Comparison of ENCODE assay signal across 23 mouse cellular contexts in the genomic region with DNA sequence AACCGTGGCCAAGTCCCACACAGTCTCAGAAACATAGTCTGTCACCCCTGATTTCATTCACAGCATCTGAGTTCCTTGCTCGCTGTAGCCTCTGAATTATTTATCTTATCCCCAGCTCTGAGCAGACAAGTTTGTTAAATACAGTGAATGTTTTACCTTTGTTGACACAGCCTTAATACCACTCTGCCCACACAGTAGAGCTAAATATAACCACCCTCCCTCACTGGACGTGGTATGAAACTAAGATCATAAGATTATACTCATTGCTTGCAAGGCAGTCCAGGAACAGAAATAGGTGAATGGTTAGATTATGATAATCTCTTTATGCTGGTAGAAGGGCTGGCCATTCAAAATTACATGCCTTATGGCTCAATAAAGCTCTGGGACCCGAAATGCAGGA.
DNase-seq lines count a peak whose midpoint lies in the region; ATAC-seq and TF ChIP-seq lines count a peak whose summit lies in the region.
"Had no signal": no experiment of that assay in that cellular context is flagged by ENCODE, and none has a peak within 500 bp of the region (broad histone marks: within the 10 kb centered on the region; RNA-seq: fewer than 3 reads in every experiment).

No protein-coding gene starts in this region.

- H3K9me3 ChIP-seq in limb, embryonic 15.5 days: no peaks in the 10 kb centered on the region
- no peaks in the 10 kb centered on the region for H3K9me3 ChIP-seq in limb, embryonic 10.5 days (replicated peaks)
- no peaks in the 10 kb centered on the region for H3K9me3 ChIP-seq in stomach, embryonic 14.5 days (ENCODE audit: control insufficient read depth, low read depth, low read length)
- no peaks in the 10 kb centered on the region for H3K9me3 ChIP-seq in stomach, embryonic 15.5 days
- H3K9me3 ChIP-seq in stomach, postnatal 0 days (ENCODE audit: control insufficient read depth, low read length): no peaks in the 10 kb centered on the region
- H3K9me3 ChIP-seq: embryonic facial prominence, embryonic 12.5 days; embryonic facial prominence, embryonic 15.5 days; forebrain, embryonic 10.5 days; forebrain, embryonic 12.5 days had no signal

- no peak for TF ChIP-seq EP300 in stomach, postnatal 0 days (optimal IDR thresholded peaks at IDR 0.05)

- H3K4me2 ChIP-seq in limb, embryonic 15.5 days: no peak overlapping the region
- H3K4me2 ChIP-seq in stomach, embryonic 14.5 days (replicated peaks; ENCODE audit: low read depth, low read length): no peak overlapping the region
- H3K4me2 ChIP-seq in stomach, embryonic 15.5 days: no peak overlapping the region
- no peak overlapping the region for H3K4me2 ChIP-seq in stomach, postnatal 0 days (replicated peaks; ENCODE audit: low read depth)
- H3K4me2 ChIP-seq: embryonic facial prominence, embryonic 12.5 days; embryonic facial prominence, embryonic 15.5 days; forebrain, embryonic 12.5 days had no signal

- no peaks in the 10 kb centered on the region for H3K27me3 ChIP-seq in limb, embryonic 15.5 days
- no peaks in the 10 kb centered on the region for H3K27me3 ChIP-seq in limb, embryonic 10.5 days (ENCODE audit: low read depth, poor library complexity, severe bottlenecking)
- no peaks in the 10 kb centered on the region for H3K27me3 ChIP-seq in stomach, embryonic 14.5 days (ENCODE audit: control insufficient read depth, insufficient read depth, low read length)
- H3K27me3 ChIP-seq in stomach, embryonic 15.5 days (replicated peaks): no peaks in the 10 kb centered on the region
- H3K27me3 ChIP-seq in stomach, postnatal 0 days (ENCODE audit: control insufficient read depth, insufficient read depth, low read length): no peaks in the 10 kb centered on the region
- H3K27me3 ChIP-seq: embryonic facial prominence, embryonic 12.5 days; embryonic facial prominence, embryonic 15.5 days; forebrain, embryonic 12.5 days had no signal

- ATAC-seq in limb, embryonic 15.5 days (ENCODE audit: insufficient number of reproducible peaks, low FRiP score, low TSS enrichment, low read depth): no peak
- peak; percentile 91 for ATAC-seq in stomach, embryonic 14.5 days (ENCODE audit: insufficient number of reproducible peaks, insufficient read depth, low FRiP score, low read depth)
- ATAC-seq in stomach, embryonic 15.5 days (ENCODE audit: insufficient read depth, low FRiP score, low read depth): peak; percentile 92
- ATAC-seq in stomach, postnatal 0 days (ENCODE audit: low FRiP score, low TSS enrichment): peak; percentile 72
- ATAC-seq: forebrain, embryonic 14.5 days; forebrain, embryonic 16.5 days had no signal

- WGBS in limb, embryonic 15.5 days: 68% methylated on average over 4 of the region's 4 CpGs
- WGBS in limb, embryonic 10.5 days: 90% methylated on average over 4 of the region's 4 CpGs
- WGBS in stomach, embryonic 14.5 days: 48% methylated on average over 4 of the region's 4 CpGs
- 36% methylated on average over 4 of the region's 4 CpGs for WGBS in stomach, embryonic 15.5 days
- 27% methylated on average over 4 of the region's 4 CpGs for WGBS in stomach, postnatal 0 days

- no peaks in the 10 kb centered on the region for H3K4me1 ChIP-seq in limb, embryonic 15.5 days
- no peaks in the 10 kb centered on the region for H3K4me1 ChIP-seq in limb, embryonic 10.5 days
- H3K4me1 ChIP-seq in stomach, embryonic 14.5 days (ENCODE audit: control insufficient read depth, insufficient read depth, low read length): no peaks in the 10 kb centered on the region
- H3K4me1 ChIP-seq in stomach, embryonic 15.5 days: no peaks in the 10 kb centered on the region
- no peaks in the 10 kb centered on the region for H3K4me1 ChIP-seq in stomach, postnatal 0 days (replicated peaks; ENCODE audit: control insufficient read depth, insufficient read depth)
- H3K4me1 ChIP-seq: embryonic facial prominence, embryonic 12.5 days; embryonic facial prominence, embryonic 15.5 days; forebrain, embryonic 12.5 days had no signal

- 0 out of 2 replicates have a peak overlapping the region, but pooled peaks have one; percentile 11 for H3K27ac ChIP-seq in limb, embryonic 15.5 days
- H3K27ac ChIP-seq in limb, embryonic 10.5 days: no peak overlapping the region
- no peak overlapping the region for H3K27ac ChIP-seq in stomach, embryonic 14.5 days (ENCODE audit: low read length)
- H3K27ac ChIP-seq in stomach, embryonic 15.5 days: peak overlapping the region; percentile 22; the same call in 1 of the 2 replicates
- H3K27ac ChIP-seq in stomach, postnatal 0 days (replicated peaks): no peak overlapping the region
- H3K27ac ChIP-seq: embryonic facial prominence, embryonic 12.5 days; embryonic facial prominence, embryonic 15.5 days; forebrain, embryonic 10.5 days; forebrain, embryonic 12.5 days had no signal

- no peak overlapping the region for H3K9ac ChIP-seq in limb, embryonic 15.5 days
- H3K9ac ChIP-seq in stomach, embryonic 14.5 days (replicated peaks; ENCODE audit: low read depth, low read length): no peak overlapping the region
- no peak overlapping the region for H3K9ac ChIP-seq in stomach, embryonic 15.5 days
- H3K9ac ChIP-seq in stomach, postnatal 0 days (ENCODE audit: low read length): no peak overlapping the region
- H3K9ac ChIP-seq: embryonic facial prominence, embryonic 12.5 days; embryonic facial prominence, embryonic 15.5 days; forebrain, embryonic 12.5 days had no signal

- DNase-seq in limb, embryonic 10.5 days (ENCODE audit: low spot score): no peak
- DNase-seq in stomach, postnatal 0 days (ENCODE audit: low spot score): no peak
- DNase-seq in urinary bladder, adult 2 months (ENCODE audit: low spot score): no peak
- no peak for DNase-seq in adrenal gland, postnatal 14 days
- DNase-seq: adrenal gland, adult 2 months; adrenal gland, postnatal 10 days; adrenal gland, postnatal 36 days; cerebellum, adult 11-12 months; cerebellum, adult 2 months; cerebellum, adult 9-10 months; cerebellum, postnatal 10 days; cerebellum, postnatal 25 days; embryo, embryonic 11 days had no signal

- H3K4me3 ChIP-seq in limb, embryonic 15.5 days: no peak overlapping the region
- H3K4me3 ChIP-seq in limb, embryonic 10.5 days: no peak overlapping the region
- H3K4me3 ChIP-seq in stomach, embryonic 14.5 days (ENCODE audit: low read depth, low read length): no peak overlapping the region
- no peak overlapping the region for H3K4me3 ChIP-seq in stomach, embryonic 15.5 days (replicated peaks)
- H3K4me3 ChIP-seq in stomach, postnatal 0 days (ENCODE audit: low read depth, low read length): no peak overlapping the region
- H3K4me3 ChIP-seq: embryonic facial prominence, embryonic 12.5 days; embryonic facial prominence, embryonic 15.5 days; erythroblast, embryonic 14.5 days; forebrain, embryonic 10.5 days; forebrain, embryonic 12.5 days had no signal

- H3K36me3 ChIP-seq in limb, embryonic 15.5 days: no peaks in the 10 kb centered on the region
- no peaks in the 10 kb centered on the region for H3K36me3 ChIP-seq in limb, embryonic 10.5 days
- H3K36me3 ChIP-seq in stomach, embryonic 14.5 days (ENCODE audit: control insufficient read depth, insufficient read depth, low read length): no peaks in the 10 kb centered on the region
- no peaks in the 10 kb centered on the region for H3K36me3 ChIP-seq in stomach, embryonic 15.5 days
- H3K36me3 ChIP-seq in stomach, postnatal 0 days (ENCODE audit: control insufficient read depth, insufficient read depth, low read length): no peaks in the 10 kb centered on the region
- H3K36me3 ChIP-seq: embryonic facial prominence, embryonic 12.5 days; embryonic facial prominence, embryonic 15.5 days; forebrain, embryonic 10.5 days; forebrain, embryonic 12.5 days had no signal

- no peak for TF ChIP-seq CTCF in stomach, postnatal 0 days (IDR thresholded peaks at IDR 0.05; ENCODE audit: low read depth)

Comparison
In these comparisons a context has a peak if more than half of its experiments do, and no peak if none do; other contexts are left out.
1. H3K27ac ChIP-seq: peak in limb, embryonic 15.5 days (single experiment) and stomach, embryonic 15.5 days (single experiment); none in limb, embryonic 10.5 days (single experiment), stomach, embryonic 14.5 days (single experiment) and stomach, postnatal 0 days (single experiment).